In genomic region chr17:6734746-6735441, GRCm38 (mm10) we compare ENCODE assay signal across 17 mouse cellular contexts. TPM values are rescaled to one million over a fixed set of nuclear protein-coding genes. Genes with fewer than 3 reads are reported as not detected.
DNase-seq lines count a peak whose midpoint lies in the region; ATAC-seq lines count a peak whose summit lies in the region.
"Had no signal": no experiment of that assay in that cellular context is flagged by ENCODE, and none has a peak within 500 bp of the region (broad histone marks: within the 10 kb centered on the region; RNA-seq: fewer than 3 reads in every experiment).

No protein-coding gene starts in this region.

- H3K27ac ChIP-seq in forebrain, embryonic 10.5 days: peak overlapping the region; percentile 20; the same call in 1 of the 2 replicates
- no peak overlapping the region for H3K27ac ChIP-seq in forebrain, embryonic 12.5 days
- H3K27ac ChIP-seq in intestine, embryonic 14.5 days (ENCODE audit: low read depth): no peak overlapping the region
- no peak overlapping the region for H3K27ac ChIP-seq in intestine, embryonic 16.5 days (ENCODE audit: low read length)
- no peak overlapping the region for H3K27ac ChIP-seq in midbrain, embryonic 10.5 days (replicated peaks)
- no peak overlapping the region for H3K27ac ChIP-seq in midbrain, embryonic 11.5 days (ENCODE audit: low read depth, low read length)
- H3K27ac ChIP-seq: embryonic facial prominence, embryonic 13.5 days; limb, embryonic 15.5 days; midbrain, embryonic 12.5 days; neural tube, embryonic 15.5 days had no signal

- no peak for ATAC-seq in forebrain, embryonic 12.5 days (ENCODE audit: low FRiP score)
- ATAC-seq in intestine, embryonic 14.5 days (replicated peaks; ENCODE audit: low FRiP score, low TSS enrichment, low read depth): no peak
- ATAC-seq in intestine, embryonic 16.5 days: no peak
- no peak for ATAC-seq in midbrain, embryonic 11.5 days (ENCODE audit: low FRiP score)

- H3K9me3 ChIP-seq in forebrain, embryonic 10.5 days: no peaks in the 10 kb centered on the region
- H3K9me3 ChIP-seq in forebrain, embryonic 12.5 days: no peaks in the 10 kb centered on the region
- H3K9me3 ChIP-seq in intestine, embryonic 14.5 days (ENCODE audit: control insufficient read depth, low read length): no peaks in the 10 kb centered on the region
- H3K9me3 ChIP-seq in intestine, embryonic 16.5 days (ENCODE audit: control insufficient read depth, low read length): no peaks in the 10 kb centered on the region
- no peaks in the 10 kb centered on the region for H3K9me3 ChIP-seq in midbrain, embryonic 10.5 days (replicated peaks)
- H3K9me3 ChIP-seq in midbrain, embryonic 11.5 days (ENCODE audit: control insufficient read depth, low read length): no peaks in the 10 kb centered on the region
- H3K9me3 ChIP-seq: embryonic facial prominence, embryonic 13.5 days; limb, embryonic 15.5 days; midbrain, embryonic 12.5 days; neural tube, embryonic 15.5 days had no signal

- peaks cover 26% of the 10 kb centered on the region for H3K36me3 ChIP-seq in forebrain, embryonic 10.5 days (replicated peaks)
- H3K36me3 ChIP-seq in forebrain, embryonic 12.5 days (replicated peaks): peaks cover 13% of the 10 kb centered on the region
- H3K36me3 ChIP-seq in intestine, embryonic 14.5 days (ENCODE audit: control insufficient read depth, insufficient read depth, low read length): peaks cover 17% of the 10 kb centered on the region
- H3K36me3 ChIP-seq in intestine, embryonic 16.5 days (ENCODE audit: control insufficient read depth, insufficient read depth, low read length): peaks cover 12% of the 10 kb centered on the region; the same call in 1 of the 2 replicates
- H3K36me3 ChIP-seq in midbrain, embryonic 10.5 days: peaks cover 13% of the 10 kb centered on the region
- peaks cover 4% of the 10 kb centered on the region; the same call in 1 of the 2 replicates for H3K36me3 ChIP-seq in midbrain, embryonic 11.5 days (ENCODE audit: control insufficient read depth, insufficient read depth, low read length)

- 0 out of 2 replicates have a peak, but pooled peaks cover 8% of the 10 kb centered on the region for H3K27me3 ChIP-seq in forebrain, embryonic 10.5 days (ENCODE audit: poor library complexity, severe bottlenecking)
- H3K27me3 ChIP-seq in forebrain, embryonic 12.5 days: no peaks in the 10 kb centered on the region
- no peaks in the 10 kb centered on the region for H3K27me3 ChIP-seq in intestine, embryonic 14.5 days (replicated peaks; ENCODE audit: control insufficient read depth, insufficient read depth, low read length)
- no peaks in the 10 kb centered on the region for H3K27me3 ChIP-seq in intestine, embryonic 16.5 days (replicated peaks; ENCODE audit: control insufficient read depth, insufficient read depth, low read length)
- H3K27me3 ChIP-seq in midbrain, embryonic 10.5 days (ENCODE audit: low read depth, poor library complexity, severe bottlenecking): no peaks in the 10 kb centered on the region; the same call in 1 of the 2 replicates
- no peaks in the 10 kb centered on the region for H3K27me3 ChIP-seq in midbrain, embryonic 11.5 days (ENCODE audit: control insufficient read depth, insufficient read depth, low read length)
- H3K27me3 ChIP-seq: embryonic facial prominence, embryonic 13.5 days; limb, embryonic 15.5 days; neural tube, embryonic 15.5 days had no signal

- no peak overlapping the region for H3K4me2 ChIP-seq in forebrain, embryonic 12.5 days
- H3K4me2 ChIP-seq in intestine, embryonic 14.5 days (ENCODE audit: low read length): no peak overlapping the region
- H3K4me2 ChIP-seq in intestine, embryonic 16.5 days (ENCODE audit: low read depth, low read length): no peak overlapping the region
- H3K4me2 ChIP-seq in midbrain, embryonic 11.5 days: no peak overlapping the region
- H3K4me2 ChIP-seq: embryonic facial prominence, embryonic 13.5 days; limb, embryonic 15.5 days; lung, embryonic 14.5 days; midbrain, embryonic 12.5 days; neural tube, embryonic 15.5 days had no signal

- WGBS in forebrain, embryonic 10.5 days: 95% methylated on average over 12 of the region's 12 CpGs
- 93% methylated on average over 12 of the region's 12 CpGs for WGBS in forebrain, embryonic 12.5 days
- WGBS in intestine, embryonic 14.5 days: 90% methylated on average over 12 of the region's 12 CpGs
- WGBS in intestine, embryonic 16.5 days: 91% methylated on average over 12 of the region's 12 CpGs
- 92% methylated on average over 12 of the region's 12 CpGs for WGBS in midbrain, embryonic 10.5 days
- WGBS in midbrain, embryonic 11.5 days: 95% methylated on average over 12 of the region's 12 CpGs

- H3K4me1 ChIP-seq in forebrain, embryonic 10.5 days: peaks cover 34% of the 10 kb centered on the region
- peaks cover 25% of the 10 kb centered on the region for H3K4me1 ChIP-seq in forebrain, embryonic 12.5 days
- H3K4me1 ChIP-seq in intestine, embryonic 14.5 days (replicated peaks; ENCODE audit: control insufficient read depth, insufficient read depth, low read length): no peaks in the 10 kb centered on the region
- H3K4me1 ChIP-seq in intestine, embryonic 16.5 days (ENCODE audit: control insufficient read depth, insufficient read depth, low read length): 0 out of 2 replicates have a peak, but pooled peaks cover 3% of the 10 kb centered on the region
- peaks cover 28% of the 10 kb centered on the region for H3K4me1 ChIP-seq in midbrain, embryonic 10.5 days
- peaks cover 7% of the 10 kb centered on the region for H3K4me1 ChIP-seq in midbrain, embryonic 11.5 days (ENCODE audit: control insufficient read depth, insufficient read depth, low read length)

- peak; percentile 11 for DNase-seq in forebrain, embryonic 10.5 days (ENCODE audit: extremely low spot score, low spot score)
- peak; percentile 47 for DNase-seq in intestine, embryonic 14.5 days (ENCODE audit: low spot score)
- DNase-seq in midbrain, embryonic 10.5 days (ENCODE audit: low spot score): peak; percentile 9
- DNase-seq in midbrain, embryonic 11.5 days (ENCODE audit: low spot score, missing footprints): no peak
- DNase-seq in naive thymus-derived CD4-positive, alpha-beta T cell, adult 2 months (ENCODE audit: low read depth): peak; percentile 14
- DNase-seq in thymus, postnatal 10 days (ENCODE audit: low spot score in 2 of 2): no peak
- DNase-seq: cerebellum, adult 8-10 months; gastrocnemius, postnatal 14 days; layer of hippocampus, adult 9-11 months; lung, embryonic 14.5 days; thymus, adult 18-20 months had no signal

- H3K9ac ChIP-seq in forebrain, embryonic 12.5 days: no peak overlapping the region
- no peak overlapping the region for H3K9ac ChIP-seq in intestine, embryonic 14.5 days (ENCODE audit: low read length)
- no peak overlapping the region for H3K9ac ChIP-seq in intestine, embryonic 16.5 days (ENCODE audit: low read depth, low read length)
- H3K9ac ChIP-seq in midbrain, embryonic 11.5 days (ENCODE audit: low read length): no peak overlapping the region
- H3K9ac ChIP-seq: embryonic facial prominence, embryonic 13.5 days; limb, embryonic 15.5 days; lung, embryonic 14.5 days; midbrain, embryonic 12.5 days; neural tube, embryonic 15.5 days had no signal

- no peak overlapping the region for H3K4me3 ChIP-seq in forebrain, embryonic 10.5 days
- no peak overlapping the region for H3K4me3 ChIP-seq in forebrain, embryonic 12.5 days (replicated peaks)
- no peak overlapping the region for H3K4me3 ChIP-seq in intestine, embryonic 14.5 days (ENCODE audit: low read depth, low read length)
- no peak overlapping the region for H3K4me3 ChIP-seq in intestine, embryonic 16.5 days (ENCODE audit: low read length)
- H3K4me3 ChIP-seq in midbrain, embryonic 10.5 days: no peak overlapping the region
- H3K4me3 ChIP-seq in midbrain, embryonic 11.5 days (ENCODE audit: low read depth, low read length): no peak overlapping the region
- H3K4me3 ChIP-seq: embryonic facial prominence, embryonic 13.5 days; limb, embryonic 15.5 days; midbrain, embryonic 12.5 days; neural tube, embryonic 15.5 days had no signal

RNA-seq across cellular contexts. Expression of gene Ezr, which starts 47.7 kb away (rescaled TPM):
- 103 and 116 TPM in 2 replicates for polyA plus RNA-seq in forebrain, embryonic 10.5 days (2016; fragmentation: Nextera tagmentation; extraction: Ambion mirVana)
- 115 and 122 TPM in 2 replicates for polyA plus RNA-seq in forebrain, embryonic 12.5 days (2016; fragmentation: Nextera tagmentation; extraction: Ambion mirVana)
- 159 and 176 TPM in 2 replicates for polyA plus RNA-seq in intestine, embryonic 14.5 days (2014; fragmentation: Nextera tagmentation; extraction: Ambion mirVana)
- 281 and 319 TPM in 2 replicates for polyA plus RNA-seq in intestine, embryonic 16.5 days (2015; fragmentation: Nextera tagmentation; extraction: Ambion mirVana)
- 54.9 and 56.7 TPM in 2 replicates for polyA plus RNA-seq in midbrain, embryonic 10.5 days (2016; fragmentation: Nextera tagmentation; extraction: Ambion mirVana)
- polyA plus RNA-seq in midbrain, embryonic 11.5 days (2014; fragmentation: Nextera tagmentation; extraction: Ambion mirVana): 47.0 and 51.0 TPM in 2 replicates

Comparison
In these comparisons a context has a peak if more than half of its experiments do, and no peak if none do; other contexts are left out.
1. DNase-seq: peak in forebrain, embryonic 10.5 days (single experiment), intestine, embryonic 14.5 days (single experiment), midbrain, embryonic 10.5 days (single experiment) and naive thymus-derived CD4-positive, alpha-beta T cell, adult 2 months (single experiment); none in midbrain, embryonic 11.5 days (single experiment) and thymus, postnatal 10 days (0 of 2).